Mouse (Mus musculus): ENCODE results near the gene Dbndd2.

The Dbndd2 gene

GRCm38 (mm10) chr2:164485681-164486257 lies at the start of gene Dbndd2:
Dbndd2 (plus strand) TSS chr2:164486106.
- no peak for DNase-seq (ENCODE audit: low spot score)

GRCm38 (mm10) chr2:164436215-164436913 lies 49.5 kb upstream of the Dbndd2 start:
- DNase-seq (ENCODE audit: low spot score): no peak

GRCm38 (mm10) chr2:164436961-164437360 lies 48.9 kb upstream of the Dbndd2 start:
- DNase-seq (ENCODE audit: low spot score): no peak

- DNase-seq (ENCODE audit: low spot score): peak; percentile 76
Observed at GRCm38 (mm10) chr2:164437710-164438109, 48.2 kb upstream of the Dbndd2 start.

GRCm38 (mm10) chr2:164438257-164438656 lies 47.6 kb upstream of the Dbndd2 start:
- peak; percentile 75 for DNase-seq (ENCODE audit: low spot score)

- no peak for DNase-seq (ENCODE audit: low spot score)
Observed at GRCm38 (mm10) chr2:164439001-164439421, 46.9 kb upstream of the Dbndd2 start.

GRCm38 (mm10) chr2:164440314-164440713 lies 45.6 kb upstream of the Dbndd2 start:
- DNase-seq (ENCODE audit: low spot score): no peak

GRCm38 (mm10) chr2:164441155-164441554 lies 44.8 kb upstream of the Dbndd2 start:
- DNase-seq (ENCODE audit: low spot score): no peak

GRCm38 (mm10) chr2:164441731-164442130 lies 44.2 kb upstream of the Dbndd2 start:
- no peak for DNase-seq (ENCODE audit: low spot score)

- no peak for DNase-seq (ENCODE audit: low spot score)
Observed at GRCm38 (mm10) chr2:164442315-164443050, 43.4 kb upstream of the Dbndd2 start.

- peak; percentile 90 for DNase-seq (ENCODE audit: low spot score)
Observed at GRCm38 (mm10) chr2:164443051-164443437, 42.9 kb upstream of the Dbndd2 start.

- peak; percentile 49 for DNase-seq (ENCODE audit: low spot score)
Observed at GRCm38 (mm10) chr2:164443460-164444000, 42.4 kb upstream of the Dbndd2 start, which contains the start of gene Sdc4. Sdc4 (minus strand) TSS chr2:164443887.

- DNase-seq (ENCODE audit: low spot score): no peak
Observed at GRCm38 (mm10) chr2:164444701-164445100, 41.2 kb upstream of the Dbndd2 start.

- no peak for DNase-seq (ENCODE audit: low spot score)
Observed at GRCm38 (mm10) chr2:164445399-164446085, 40.4 kb upstream of the Dbndd2 start.

GRCm38 (mm10) chr2:164446086-164446469 lies 39.8 kb upstream of the Dbndd2 start:
- DNase-seq (ENCODE audit: low spot score): no peak

GRCm38 (mm10) chr2:164448140-164448539 lies 37.8 kb upstream of the Dbndd2 start:
- DNase-seq (ENCODE audit: low spot score): no peak

GRCm38 (mm10) chr2:164448921-164449320 lies 37.0 kb upstream of the Dbndd2 start:
- DNase-seq (ENCODE audit: low spot score): no peak

GRCm38 (mm10) chr2:164449341-164450042 lies 36.4 kb upstream of the Dbndd2 start:
- no peak for DNase-seq (ENCODE audit: low spot score)

GRCm38 (mm10) chr2:164452000-164452676 lies 33.8 kb upstream of the Dbndd2 start:
- no peak for DNase-seq (ENCODE audit: low spot score)

- no peak for DNase-seq (ENCODE audit: low spot score)
Observed at GRCm38 (mm10) chr2:164453047-164453757, 32.7 kb upstream of the Dbndd2 start.
